Mouse (Mus musculus): ENCODE measurements around the gene Myocd.

Gene Myocd

DNA sequence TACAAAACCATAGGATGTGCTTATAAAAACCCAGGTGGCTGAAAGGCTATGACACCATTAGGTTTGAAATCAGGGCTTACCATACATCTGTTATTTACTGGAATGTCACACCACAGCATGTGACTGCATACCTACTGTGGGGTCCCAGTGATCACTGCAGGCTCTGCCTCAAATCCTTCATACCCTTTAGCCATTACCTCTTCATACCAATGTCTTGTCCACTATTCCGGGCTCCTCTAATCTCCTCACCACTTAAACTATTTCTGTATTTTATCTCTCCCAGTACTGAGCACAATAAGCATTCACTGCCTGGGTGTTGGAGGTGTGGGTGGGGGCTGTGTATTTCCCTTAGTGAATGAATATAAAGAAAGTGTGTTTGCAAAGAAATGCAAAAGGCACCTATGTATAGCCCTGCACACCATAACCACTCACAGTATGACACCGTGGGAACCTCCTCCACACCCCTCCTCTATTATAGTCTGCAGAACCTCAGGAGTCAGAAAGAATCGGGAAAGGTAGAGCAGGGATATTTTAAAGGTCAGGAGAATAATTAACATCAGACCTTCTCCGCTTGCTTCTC lies 126.9 kb downstream of the Myocd start:
- no peak for DNase-seq (ENCODE audit: low spot score in 2 of 2)

DNA sequence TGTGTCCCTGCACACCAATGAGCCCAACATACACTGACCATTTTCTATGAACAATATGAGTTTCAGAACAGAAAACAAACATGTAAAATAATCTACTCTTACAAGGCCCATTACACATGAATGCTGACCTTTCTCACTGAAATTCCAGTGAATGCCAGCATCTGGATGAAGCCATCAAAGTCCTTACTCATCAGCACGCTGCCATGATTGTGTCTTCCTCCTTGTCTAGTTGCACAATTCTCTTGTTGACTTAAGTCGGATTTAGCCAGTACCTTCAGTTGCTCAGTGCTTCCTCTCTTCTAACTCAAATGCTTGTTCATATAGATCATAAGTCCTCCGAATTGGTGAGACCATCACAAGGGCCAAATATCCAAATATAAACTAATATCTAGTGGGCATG lies 130.8 kb downstream of the Myocd start:
- DNase-seq (ENCODE audit: low spot score in 2 of 2) = no peak

DNA sequence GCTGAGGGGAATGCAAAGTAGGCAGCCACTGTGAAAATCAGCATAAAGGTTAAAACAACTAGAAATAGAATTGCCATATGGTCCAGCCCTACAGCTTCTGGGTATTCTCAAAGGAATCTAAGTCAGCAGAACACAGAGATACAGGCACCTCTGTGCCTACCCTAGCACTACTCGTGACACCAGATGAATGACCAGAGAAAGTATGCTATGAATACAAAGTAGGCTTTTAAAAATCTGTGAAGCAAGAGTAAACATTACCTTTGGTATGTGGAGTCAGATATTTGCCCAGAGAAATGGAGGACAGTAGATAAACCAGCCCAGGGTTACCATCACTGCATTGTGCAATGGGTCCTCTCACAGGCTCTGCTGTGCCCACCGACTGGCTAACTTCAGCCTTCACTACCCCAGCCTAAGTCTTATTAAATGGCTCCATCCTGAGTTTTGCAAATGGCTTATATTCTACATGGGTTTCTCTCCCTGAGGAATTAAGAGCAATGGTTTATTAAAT lies 132.6 kb downstream of the Myocd start:
- no peak for DNase-seq (ENCODE audit: low spot score in 2 of 2)

DNA sequence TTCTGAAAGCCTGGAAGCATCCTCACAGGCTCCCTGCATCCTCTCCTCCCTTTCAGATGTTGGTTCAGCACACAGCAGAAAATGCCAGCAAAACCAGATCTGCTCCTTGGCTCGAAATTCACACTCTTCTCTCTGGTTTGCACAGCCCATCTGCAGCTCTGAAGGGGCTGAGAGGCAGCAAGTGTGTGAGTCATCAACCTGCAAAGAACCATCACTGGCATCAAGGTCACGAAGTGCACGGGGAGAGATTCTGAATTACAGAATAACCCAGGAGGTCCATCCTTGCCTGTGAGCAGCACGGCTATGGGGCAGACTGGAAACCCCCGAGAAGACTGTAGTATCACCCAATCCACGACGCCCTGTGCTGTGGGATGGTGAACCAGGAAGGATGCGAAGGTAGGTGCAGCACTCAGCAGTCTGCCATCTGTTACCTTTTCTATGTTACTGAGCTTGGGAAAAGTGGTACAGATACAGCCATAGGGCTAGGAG lies 134.5 kb downstream of the Myocd start:
- peak in 1 of 2 experiments; percentile 52 for DNase-seq (ENCODE audit: low spot score in 2 of 2)

DNA sequence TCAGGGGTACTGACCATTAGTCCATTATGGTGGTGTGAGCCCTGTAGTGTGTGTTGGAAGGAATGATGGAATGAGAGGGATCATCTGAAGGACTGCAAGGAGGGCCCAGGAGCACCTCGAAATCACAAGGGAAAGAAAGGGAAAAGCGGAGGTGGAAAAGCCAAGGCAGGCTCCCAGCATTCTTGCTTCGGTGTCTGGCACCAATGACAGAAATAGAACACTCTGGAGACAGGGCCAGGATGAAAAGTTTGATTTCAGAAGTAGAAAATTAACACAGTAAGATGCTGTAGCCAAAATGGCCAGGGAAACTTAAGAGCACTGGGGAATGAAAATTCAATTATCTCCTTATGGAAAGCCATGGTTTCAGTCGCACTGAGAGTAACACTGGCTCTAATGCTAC lies 136.1 kb downstream of the Myocd start:
- DNase-seq (ENCODE audit: low spot score in 2 of 2) = no peak

DNA sequence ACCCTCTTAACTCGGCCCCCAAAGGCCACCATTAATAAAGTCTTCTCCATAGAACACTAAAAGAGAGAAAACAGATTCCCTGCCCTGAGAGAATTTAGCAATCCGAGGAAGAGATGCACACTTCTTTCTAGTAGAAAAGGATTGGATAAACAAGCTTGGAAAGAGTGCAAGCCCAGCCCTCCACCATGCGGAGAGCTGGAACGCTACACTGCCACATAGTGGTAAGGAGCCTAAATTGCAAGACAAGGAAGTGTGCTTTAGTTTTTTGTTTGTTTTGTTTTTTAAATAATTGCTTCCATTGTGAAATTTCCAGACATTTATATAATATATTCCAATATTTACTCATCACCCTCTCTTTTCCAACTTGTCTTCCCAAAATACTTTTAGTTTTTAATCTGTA lies 140.7 kb downstream of the Myocd start:
- no peak for DNase-seq (ENCODE audit: low spot score in 2 of 2)

DNA sequence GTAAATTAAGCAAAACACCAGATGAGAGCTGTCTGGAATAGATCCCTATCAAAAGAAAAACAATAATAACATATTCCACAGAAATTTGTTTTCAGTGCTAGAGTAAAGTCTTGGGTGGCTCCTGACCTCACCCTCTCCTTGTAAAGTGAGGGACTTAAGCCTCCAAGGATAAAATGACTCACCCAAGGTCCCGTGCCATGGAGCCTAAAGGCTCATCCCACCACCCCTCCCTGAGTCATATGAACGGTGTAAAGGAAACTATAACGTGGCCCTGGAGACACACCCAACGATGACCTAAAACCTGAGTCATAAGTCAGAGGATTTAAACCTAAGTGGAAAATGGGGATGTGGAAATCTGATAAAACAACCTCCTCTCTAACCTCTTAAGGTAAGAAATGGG lies 141.1 kb downstream of the Myocd start:
- DNase-seq (ENCODE audit: low spot score in 2 of 2) = no peak

DNA sequence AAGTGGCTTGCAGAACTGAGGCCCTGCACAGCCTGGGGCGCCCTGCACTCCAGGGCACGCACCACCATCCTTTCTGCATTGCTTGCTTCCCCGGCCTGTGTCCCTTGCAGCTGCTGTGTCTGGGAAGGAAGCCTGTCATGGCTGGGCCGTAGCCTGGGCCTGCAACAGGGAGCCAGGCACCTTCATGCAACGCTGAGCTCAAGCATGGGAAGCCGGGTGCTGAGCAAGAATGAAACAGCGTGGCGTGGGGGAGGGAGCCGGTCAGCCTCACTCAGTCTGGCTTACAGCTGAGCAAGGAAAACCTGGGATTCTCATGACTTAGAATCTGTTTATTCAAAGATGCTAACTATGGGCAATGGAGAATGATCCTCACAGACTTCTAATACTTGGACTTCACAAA lies 143.2 kb downstream of the Myocd start:
- DNase-seq (ENCODE audit: low spot score in 2 of 2) = peak; percentile 62 to 63

Data from right cerebral cortex, postnatal 10 days (tissue).